Mouse (Mus musculus) forebrain, embryonic 10.5 days (tissue): ENCODE measurements around the gene Ppp4r3a. TPM values are rescaled to one million over a fixed set of nuclear protein-coding genes. Genes with fewer than 3 reads are reported as not detected.
A peak's percentile ranks its signal among the peaks of the same experiment; 100 is the strongest.
"Not testable (repeated sequence)": the region's sequence is repeated elsewhere in the genome, so short reads cannot be mapped to it uniquely, and the experiment has no call there.

Experiments
- DNase-seq: peaks from one replicate; pipeline ENCODE4 v3.0.0-alpha.2; 2017; ENCODE audit warnings: low spot score; ENCODE audit errors: extremely low spot score
- H3K27ac ChIP-seq: fragments of 300-500 bp; sonication (generic); 2 replicates; pipeline ENCODE4 v1.5.1; 2016; ENCODE audit warnings: mild to moderate bottlenecking
- H3K27me3 ChIP-seq: fragments of 300-500 bp; sonication (generic); 2 replicates; pipeline ENCODE4 v1.6.1; 2016; ENCODE audit warnings: mild to moderate bottlenecking; ENCODE audit not compliant: poor library complexity, severe bottlenecking
- H3K36me3 ChIP-seq: fragments of 300-500 bp; sonication (generic); replicated peaks from 2 replicates; pipeline ENCODE4 v1.6.1; 2016; ENCODE audit warnings: mild to moderate bottlenecking, moderate library complexity
- H3K4me1 ChIP-seq: fragments of 300-500 bp; sonication (generic); 2 replicates; pipeline ENCODE4 v1.6.1; 2016
- H3K4me3 ChIP-seq: fragments of 300-500 bp; sonication (generic); 2 replicates; pipeline ENCODE4 v1.5.1; 2016; ENCODE audit warnings: mild to moderate bottlenecking, moderate library complexity
- H3K9me3 ChIP-seq: fragments of 300-500 bp; sonication (generic); 2 replicates; pipeline ENCODE4 v1.6.1; 2016; ENCODE audit warnings: mild to moderate bottlenecking, moderate library complexity
- WGBS: fragments of 180-500 bp; shearing (Covaris S2); methylation state at CpG from one replicate; pipeline ENCODE4 v1.1.7; 2016; 5-methylcytosine and 5-hydroxymethylcytosine counted together
- polyA plus RNA-seq: library from polyadenylated mRNA; unstranded; fragments of >200 nt; fragmentation: Nextera tagmentation; extraction: Ambion mirVana; gene quantifications from 2 replicates; pipeline ENCODE4 v1.2.1, GENCODE M21; 2016

Gene Ppp4r3a
- 51.0 and 52.2 TPM in 2 replicates for polyA plus RNA-seq

- DNase-seq = peak; percentile 97
- Histone ChIP-seq H3K4me3 (peak within 1 kb of the TSS; percentile 93), H3K9me3 (no peaks in the 10 kb centered on the region), H3K36me3 (peaks cover 30% of the 10 kb centered on the region), H3K27ac (peak within 1 kb of the TSS; percentile 100), H3K27me3 (no peaks in the 10 kb centered on the region), H3K4me1 (peaks cover 27% of the 10 kb centered on the region)
- WGBS = under 1% methylated on average over 89 of the region's 90 CpGs
Observed at GRCm38 (mm10) chr12:101083076-101083838, at the start of gene Ppp4r3a. Gene Ppp4r3a (minus strand): TSS chr12:101083702.

- Histone ChIP-seq H3K27me3 (no peaks in the 10 kb centered on the region), H3K36me3 (no peaks in the 10 kb centered on the region), H3K27ac (no peak overlapping the region), H3K4me1 (no peaks in the 10 kb centered on the region), H3K4me3 (no peak overlapping the region), H3K9me3 (no peaks in the 10 kb centered on the region)
- 33% methylated on average over 1 of the region's 1 CpGs for WGBS
- no peak for DNase-seq
Observed at GRCm38 (mm10) chr12:101123013-101123412, 39.5 kb upstream of the Ppp4r3a start.

- not testable (repeated sequence) for H3K4me3 ChIP-seq, H3K4me1 ChIP-seq, H3K9me3 ChIP-seq, H3K27me3 ChIP-seq, DNase-seq, H3K27ac ChIP-seq, H3K36me3 ChIP-seq
- WGBS = 73% methylated on average over 4 of the region's 4 CpGs
Observed at GRCm38 (mm10) chr12:101122066-101122465, 38.6 kb upstream of the Ppp4r3a start.

- H3K27me3 ChIP-seq, H3K4me3 ChIP-seq, H3K36me3 ChIP-seq, H3K4me1 ChIP-seq, DNase-seq, H3K27ac ChIP-seq, H3K9me3 ChIP-seq: not testable (repeated sequence)
- 78% methylated on average over 3 of the region's 3 CpGs for WGBS
Observed at GRCm38 (mm10) chr12:101109794-101110585, 26.5 kb upstream of the Ppp4r3a start.

- no peak overlapping the region for H3K4me3 ChIP-seq
Observed at GRCm38 (mm10) chr12:101107722-101108121, 24.2 kb upstream of the Ppp4r3a start.

GRCm38 (mm10) chr12:101105571-101105970 lies 22.1 kb upstream of the Ppp4r3a start:
- Histone ChIP-seq H3K27me3 (no peaks in the 10 kb centered on the region), H3K4me3 (no peak overlapping the region), H3K36me3 (no peaks in the 10 kb centered on the region), H3K4me1 (peaks cover 5% of the 10 kb centered on the region; the same call in 1 of the 2 replicates), H3K9me3 (no peaks in the 10 kb centered on the region), H3K27ac (no peak overlapping the region)
- no peak for DNase-seq
- 48% methylated on average over 5 of the region's 5 CpGs for WGBS

More at GRCm38 (mm10) chr12:101107722-101108121, 24.2 kb upstream of the Ppp4r3a start:
- DNase-seq = no peak
- Histone ChIP-seq H3K36me3 (no peaks in the 10 kb centered on the region), H3K4me1 (peaks cover 5% of the 10 kb centered on the region; the same call in 1 of the 2 replicates), H3K9me3 (peaks cover 4% of the 10 kb centered on the region; the same call in 1 of the 2 replicates), H3K27me3 (no peaks in the 10 kb centered on the region), H3K27ac (no peak overlapping the region)
- 90% methylated on average over 1 of the region's 1 CpGs for WGBS

GRCm38 (mm10) chr12:101102648-101103047 lies 19.1 kb upstream of the Ppp4r3a start:
- no peak for DNase-seq
- H3K4me3 ChIP-seq = no peak overlapping the region
- H3K9me3 ChIP-seq = peaks cover 4% of the 10 kb centered on the region
- 73% methylated on average over 3 of the region's 3 CpGs for WGBS
- H3K4me1 ChIP-seq = peaks cover 5% of the 10 kb centered on the region; the same call in 1 of the 2 replicates
- H3K27me3 ChIP-seq = no peaks in the 10 kb centered on the region
- no peaks in the 10 kb centered on the region for H3K36me3 ChIP-seq
- H3K27ac ChIP-seq = no peak overlapping the region

- WGBS = 65% methylated on average over 3 of the region's 3 CpGs
- not testable (repeated sequence) for H3K27me3 ChIP-seq, H3K4me3 ChIP-seq, DNase-seq, H3K9me3 ChIP-seq, H3K4me1 ChIP-seq, H3K27ac ChIP-seq, H3K36me3 ChIP-seq
Observed at GRCm38 (mm10) chr12:101093678-101094077, 10.2 kb upstream of the Ppp4r3a start.

GRCm38 (mm10) chr12:101089955-101090354 lies 6.5 kb upstream of the Ppp4r3a start:
- 80% methylated on average over 1 of the region's 1 CpGs for WGBS
- no peak overlapping the region for H3K4me3 ChIP-seq
- no peaks in the 10 kb centered on the region; the same call in 1 of the 2 replicates for H3K36me3 ChIP-seq
- H3K4me1 ChIP-seq = no peaks in the 10 kb centered on the region
- no peak for DNase-seq
- no peaks in the 10 kb centered on the region for H3K9me3 ChIP-seq
- no peak overlapping the region for H3K27ac ChIP-seq
- no peaks in the 10 kb centered on the region for H3K27me3 ChIP-seq

GRCm38 (mm10) chr12:101087406-101087805 lies 3.9 kb upstream of the Ppp4r3a start:
- WGBS = 91% methylated on average over 1 of the region's 1 CpGs
- Histone ChIP-seq H3K9me3 (no peaks in the 10 kb centered on the region), H3K4me3 (no peak overlapping the region), H3K27me3 (no peaks in the 10 kb centered on the region), H3K4me1 (peaks cover 8% of the 10 kb centered on the region), H3K36me3 (no peaks in the 10 kb centered on the region; the same call in 1 of the 2 replicates), H3K27ac (no peak overlapping the region)
- no peak for DNase-seq

- no peak for DNase-seq
- Histone ChIP-seq H3K36me3 (peaks cover 13% of the 10 kb centered on the region), H3K4me1 (peaks cover 27% of the 10 kb centered on the region), H3K27me3 (no peaks in the 10 kb centered on the region), H3K9me3 (no peaks in the 10 kb centered on the region), H3K4me3 (peak overlapping the region; percentile 93), H3K27ac (peak overlapping the region; percentile 100; the same call in 1 of the 2 replicates)
- WGBS = 87% methylated on average over 9 of the region's 9 CpGs
Observed at GRCm38 (mm10) chr12:101084881-101085666, 1.6 kb upstream of the Ppp4r3a start.

GRCm38 (mm10) chr12:101084237-101084636 lies 735 bp upstream of the Ppp4r3a start:
- DNase-seq = no peak
- Histone ChIP-seq H3K27ac (peak overlapping the region; percentile 100), H3K9me3 (no peaks in the 10 kb centered on the region), H3K4me3 (peak overlapping the region; percentile 93), H3K36me3 (peaks cover 20% of the 10 kb centered on the region), H3K27me3 (no peaks in the 10 kb centered on the region), H3K4me1 (peaks cover 27% of the 10 kb centered on the region)
- WGBS = 22% methylated on average over 4 of the region's 4 CpGs
